In genomic region chr12:79846247-79847151, GRCm38 (mm10) we compare ENCODE assay signal across 12 mouse cellular contexts.
DNase-seq lines count a peak whose midpoint lies in the region; ATAC-seq lines count a peak whose summit lies in the region.
"Had no signal": no experiment of that assay in that cellular context is flagged by ENCODE, and none has a peak within 500 bp of the region (broad histone marks: within the 10 kb centered on the region; RNA-seq: fewer than 3 reads in every experiment).

No protein-coding gene starts in this region.

- intact Hi-C loops in gastrocnemius, postnatal 14 days (cut with DNase I; ENCODE audit: low total_unique reads) = no loop called here

- no peak overlapping the region for H3K4me2 ChIP-seq in midbrain, embryonic 11.5 days
- H3K4me2 ChIP-seq in midbrain, embryonic 14.5 days (ENCODE audit: low read length) = no peak overlapping the region
- no peak overlapping the region for H3K4me2 ChIP-seq in forebrain, embryonic 13.5 days
- no peak overlapping the region for H3K4me2 ChIP-seq in stomach, embryonic 15.5 days
- H3K4me2 ChIP-seq: liver, embryonic 11.5 days had no signal

- 17% methylated on average over 7 of the region's 7 CpGs for WGBS in midbrain, embryonic 11.5 days
- WGBS in midbrain, embryonic 14.5 days = 27% methylated on average over 7 of the region's 7 CpGs
- 13% methylated on average over 7 of the region's 7 CpGs for WGBS in forebrain, embryonic 13.5 days
- WGBS in stomach, embryonic 15.5 days = 53% methylated on average over 7 of the region's 7 CpGs

- no peak overlapping the region for H3K4me3 ChIP-seq in midbrain, embryonic 11.5 days (ENCODE audit: low read depth, low read length)
- H3K4me3 ChIP-seq in midbrain, embryonic 14.5 days (replicated peaks; ENCODE audit: low read depth, low read length) = no peak overlapping the region
- no peak overlapping the region for H3K4me3 ChIP-seq in forebrain, embryonic 13.5 days
- no peak overlapping the region for H3K4me3 ChIP-seq in stomach, embryonic 15.5 days (replicated peaks)

- no peaks in the 10 kb centered on the region for H3K36me3 ChIP-seq in midbrain, embryonic 11.5 days (ENCODE audit: control insufficient read depth, insufficient read depth, low read length)
- H3K36me3 ChIP-seq in midbrain, embryonic 14.5 days (ENCODE audit: control insufficient read depth, insufficient read depth, low read length) = no peaks in the 10 kb centered on the region
- H3K36me3 ChIP-seq in forebrain, embryonic 13.5 days (ENCODE audit: poor library complexity, severe bottlenecking) = no peaks in the 10 kb centered on the region
- no peaks in the 10 kb centered on the region for H3K36me3 ChIP-seq in stomach, embryonic 15.5 days

- peaks cover 29% of the 10 kb centered on the region for H3K4me1 ChIP-seq in midbrain, embryonic 11.5 days (ENCODE audit: control insufficient read depth, insufficient read depth, low read length)
- peaks cover 18% of the 10 kb centered on the region for H3K4me1 ChIP-seq in midbrain, embryonic 14.5 days (ENCODE audit: control insufficient read depth, insufficient read depth, low read length)
- peaks cover 57% of the 10 kb centered on the region for H3K4me1 ChIP-seq in forebrain, embryonic 13.5 days
- peaks cover 42% of the 10 kb centered on the region for H3K4me1 ChIP-seq in stomach, embryonic 15.5 days

- no peak overlapping the region for H3K9ac ChIP-seq in midbrain, embryonic 11.5 days (ENCODE audit: low read length)
- H3K9ac ChIP-seq in midbrain, embryonic 14.5 days (replicated peaks; ENCODE audit: low read length) = no peak overlapping the region
- no peak overlapping the region for H3K9ac ChIP-seq in forebrain, embryonic 13.5 days
- no peak overlapping the region for H3K9ac ChIP-seq in stomach, embryonic 15.5 days

- peak; percentile 43; the same call in 1 of the 2 replicates for ATAC-seq in midbrain, embryonic 11.5 days (ENCODE audit: low FRiP score)
- ATAC-seq in midbrain, embryonic 14.5 days (ENCODE audit: low FRiP score, low TSS enrichment) = no peak
- ATAC-seq in forebrain, embryonic 13.5 days = peak; percentile 38; the same call in 1 of the 2 replicates
- ATAC-seq in stomach, embryonic 15.5 days (ENCODE audit: insufficient read depth, low FRiP score, low read depth) = no peak
- ATAC-seq: activated CD4-positive, CD25-positive, alpha-beta regulatory T cell, adult 4 months had no signal

- H3K27ac ChIP-seq in midbrain, embryonic 11.5 days (ENCODE audit: low read depth, low read length) = no peak overlapping the region; the same call in 1 of the 2 replicates
- no peak overlapping the region for H3K27ac ChIP-seq in midbrain, embryonic 14.5 days (replicated peaks; ENCODE audit: low read depth, low read length)
- peak overlapping the region; percentile 63 for H3K27ac ChIP-seq in forebrain, embryonic 13.5 days
- H3K27ac ChIP-seq in stomach, embryonic 15.5 days = peak overlapping the region; percentile 63

- no peaks in the 10 kb centered on the region for H3K27me3 ChIP-seq in midbrain, embryonic 11.5 days (ENCODE audit: control insufficient read depth, insufficient read depth, low read length)
- H3K27me3 ChIP-seq in midbrain, embryonic 14.5 days (ENCODE audit: control insufficient read depth, insufficient read depth, low read length) = no peaks in the 10 kb centered on the region
- no peaks in the 10 kb centered on the region for H3K27me3 ChIP-seq in forebrain, embryonic 13.5 days
- no peaks in the 10 kb centered on the region for H3K27me3 ChIP-seq in stomach, embryonic 15.5 days (replicated peaks)

- DNase-seq in gastrocnemius, postnatal 14 days = peak; percentile 21
- DNase-seq in gastrocnemius, adult 18-20 months (ENCODE audit: low spot score) = no peak
- peak; percentile 89 for DNase-seq in midbrain, embryonic 11.5 days (ENCODE audit: low spot score, missing footprints)
- DNase-seq in midbrain, embryonic 14.5 days = no peak
- no peak for DNase-seq in testis, postnatal 10 days (ENCODE audit: low spot score)
- no peak for DNase-seq in cerebellum, adult 11-12 months
- DNase-seq: cerebellum, adult 11 months; kidney, adult 2 months had no signal

- H3K9me3 ChIP-seq in midbrain, embryonic 11.5 days (ENCODE audit: control insufficient read depth, low read length) = no peaks in the 10 kb centered on the region
- no peaks in the 10 kb centered on the region for H3K9me3 ChIP-seq in midbrain, embryonic 14.5 days (ENCODE audit: control insufficient read depth, low read length)
- no peaks in the 10 kb centered on the region for H3K9me3 ChIP-seq in forebrain, embryonic 13.5 days (replicated peaks)
- H3K9me3 ChIP-seq in stomach, embryonic 15.5 days = no peaks in the 10 kb centered on the region

Comparison
In these comparisons a context has a peak if more than half of its experiments do, and no peak if none do; other contexts are left out.
1. DNase-seq: peak in gastrocnemius, postnatal 14 days (single experiment) and midbrain, embryonic 11.5 days (single experiment); none in gastrocnemius, adult 18-20 months (single experiment), midbrain, embryonic 14.5 days (single experiment), testis, postnatal 10 days (single experiment) and cerebellum, adult 11-12 months (single experiment).
2. ATAC-seq: peak in midbrain, embryonic 11.5 days (single experiment) and forebrain, embryonic 13.5 days (single experiment); none in midbrain, embryonic 14.5 days (single experiment) and stomach, embryonic 15.5 days (single experiment).
3. H3K27ac ChIP-seq: peak in forebrain, embryonic 13.5 days (single experiment) and stomach, embryonic 15.5 days (single experiment); none in midbrain, embryonic 11.5 days (single experiment) and midbrain, embryonic 14.5 days (single experiment).